Mouse (Mus musculus): ENCODE results near the gene Klf16.

Gene Klf16

GRCm38 (mm10) chr10:80549279-80549678 lies 27.8 kb downstream of the Klf16 start:
- ATAC-seq (ENCODE audit: insufficient number of reproducible peaks, low FRiP score, low TSS enrichment) = no peak

DNA sequence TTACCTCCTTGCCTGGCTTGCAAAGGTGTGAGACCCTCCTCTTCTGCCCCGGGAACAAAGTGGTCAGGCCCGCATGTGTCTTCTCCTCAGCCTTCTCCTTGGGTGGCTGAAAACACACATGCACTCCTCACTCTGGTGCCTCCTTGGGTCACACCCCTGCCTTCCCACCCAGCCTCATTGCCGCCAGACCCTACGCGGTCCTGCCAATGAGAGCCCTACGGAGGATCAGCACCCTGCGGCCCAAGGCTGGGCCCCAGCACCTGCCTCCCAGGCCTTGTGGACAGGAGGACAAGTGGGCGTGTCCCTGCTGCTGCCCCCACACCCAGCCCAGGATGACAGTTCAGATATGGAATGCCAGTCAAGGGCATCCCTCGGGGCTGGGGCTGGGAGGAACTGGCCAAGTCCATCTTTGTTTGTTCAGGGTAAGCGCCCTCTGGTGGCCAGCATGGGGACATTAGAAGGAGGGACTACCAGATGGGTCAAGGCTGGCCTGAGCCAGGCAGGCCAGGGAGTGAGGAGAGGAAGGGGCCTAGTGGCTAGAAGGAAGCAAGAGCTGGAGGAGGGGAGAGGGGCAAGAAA lies 28.6 kb downstream of the Klf16 start:
- ATAC-seq (ENCODE audit: insufficient number of reproducible peaks, low FRiP score, low TSS enrichment) = 0 out of 2 replicates have a peak, but pooled peaks have one; percentile 51

DNA sequence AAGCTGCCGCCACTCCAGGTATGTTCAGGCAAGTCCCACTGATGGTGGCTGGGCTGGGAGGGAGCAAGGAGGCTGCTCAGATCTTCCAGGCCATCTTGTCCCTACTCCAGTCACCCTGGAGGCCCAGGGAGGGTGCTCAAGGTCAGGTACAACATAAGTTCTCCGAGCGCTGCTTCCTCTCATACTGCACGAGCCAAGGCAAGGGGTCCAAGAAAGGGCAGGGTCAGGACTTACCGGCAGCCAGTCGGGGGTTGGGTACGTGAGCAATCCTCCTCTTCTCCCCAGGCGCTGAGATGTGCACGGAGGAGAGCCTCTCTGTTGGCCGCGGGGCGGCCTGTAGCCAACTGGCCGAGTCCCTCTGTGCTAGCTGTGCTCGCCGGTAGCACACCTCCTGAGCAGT lies 29.6 kb downstream of the Klf16 start:
- ATAC-seq (ENCODE audit: insufficient number of reproducible peaks, low FRiP score, low TSS enrichment) = no peak

DNA sequence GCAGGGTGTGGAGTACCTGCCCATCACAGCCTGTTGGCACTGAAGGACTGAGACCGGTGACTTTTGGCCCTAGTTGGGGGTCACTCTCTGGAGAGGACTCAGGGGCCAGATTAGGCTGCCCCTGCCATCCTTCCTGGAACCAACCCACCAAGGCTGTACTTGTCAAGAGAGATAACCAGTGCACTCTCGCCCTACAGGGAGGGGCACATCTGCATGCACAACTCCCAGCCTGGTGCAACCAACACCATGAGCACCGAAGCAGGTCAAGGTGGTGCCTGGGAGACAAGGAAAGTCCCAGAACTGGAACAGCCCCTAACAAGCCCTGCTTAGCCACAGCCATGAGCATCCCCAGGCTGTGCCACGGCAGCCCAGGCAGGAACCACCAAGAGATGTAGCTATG lies 30.2 kb downstream of the Klf16 start:
- ATAC-seq (ENCODE audit: insufficient number of reproducible peaks, low FRiP score, low TSS enrichment) = no peak

DNA sequence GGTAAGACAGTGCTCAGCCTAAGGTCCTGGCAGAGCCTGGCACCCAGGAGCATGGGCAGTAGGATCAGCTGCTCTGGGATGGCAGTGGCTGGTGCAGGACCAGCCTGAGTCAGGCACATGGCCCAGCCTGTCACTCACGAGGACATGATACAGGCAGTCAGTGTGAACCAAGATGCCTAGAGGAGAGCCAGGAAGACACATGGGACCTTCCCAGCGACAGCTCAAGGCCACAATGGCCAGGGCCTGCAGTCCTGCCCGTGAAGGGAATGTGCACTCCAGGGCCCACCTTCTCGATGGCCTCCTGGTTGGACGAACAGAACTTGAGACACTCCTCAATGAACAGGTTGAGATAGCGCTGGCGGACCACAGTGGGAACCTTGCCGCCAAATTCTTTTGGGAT lies 31.5 kb downstream of the Klf16 start:
- ATAC-seq (ENCODE audit: insufficient number of reproducible peaks, low FRiP score, low TSS enrichment) = no peak

DNA sequence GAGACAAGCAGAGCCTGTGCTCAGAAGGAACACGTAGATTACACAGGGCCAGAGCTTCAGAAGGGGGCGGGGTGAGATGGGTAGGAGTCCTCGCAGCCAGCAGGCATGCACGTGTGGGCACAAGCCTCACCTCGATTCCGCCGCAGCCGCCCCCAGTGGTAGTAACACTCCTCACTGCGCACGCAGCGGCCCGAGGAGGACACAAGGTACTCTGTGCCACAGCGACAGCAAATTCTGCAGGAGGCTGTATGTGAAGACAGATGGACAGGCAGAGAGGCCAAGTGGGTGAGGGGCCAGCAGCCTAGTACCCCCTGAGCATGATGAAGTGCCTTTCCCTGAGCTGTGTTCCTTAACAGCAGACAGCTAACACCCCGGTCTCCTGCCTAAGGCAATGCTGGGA lies 33.2 kb downstream of the Klf16 start:
- no peak for ATAC-seq (ENCODE audit: insufficient number of reproducible peaks, low FRiP score, low TSS enrichment)

- no peak for ATAC-seq (ENCODE audit: insufficient number of reproducible peaks, low FRiP score, low TSS enrichment)
These were observed 37.6 kb downstream of the Klf16 start for GRCm38 (mm10) chr10:80539493-80539892.

- ATAC-seq (ENCODE audit: insufficient number of reproducible peaks, low FRiP score, low TSS enrichment) = 0 out of 2 replicates have a peak, but pooled peaks have one; percentile 20
These were observed 38.3 kb downstream of the Klf16 start, which contains the start of gene Atp8b3 for GRCm38 (mm10) chr10:80538710-80539394. Gene Atp8b3 (minus strand): TSS chr10:80539124.

DNA sequence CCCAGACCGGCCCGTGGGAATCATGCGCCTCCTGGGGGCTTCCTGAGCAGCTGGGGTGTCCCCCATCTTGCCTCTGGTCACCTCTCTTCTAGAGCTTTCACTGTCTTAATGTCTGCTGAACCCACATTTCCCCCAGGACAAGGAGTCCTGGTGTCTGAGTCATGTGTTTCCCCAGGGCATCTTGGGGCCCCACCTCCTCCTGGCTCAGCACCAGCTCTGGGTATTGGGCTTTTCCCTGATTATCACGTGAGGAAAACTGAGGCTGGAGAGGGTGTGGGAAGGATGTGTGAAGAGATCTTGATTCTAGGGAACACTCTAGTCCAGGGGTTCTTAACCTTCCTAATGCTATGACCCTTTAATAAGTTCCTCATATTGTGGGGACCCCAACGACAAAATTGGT lies 38.9 kb downstream of the Klf16 start:
- ATAC-seq (ENCODE audit: insufficient number of reproducible peaks, low FRiP score, low TSS enrichment) = no peak

GRCm38 (mm10) chr10:80535711-80536110 lies 41.4 kb downstream of the Klf16 start:
- ATAC-seq (ENCODE audit: insufficient number of reproducible peaks, low FRiP score, low TSS enrichment) = no peak

GRCm38 (mm10) chr10:80535071-80535470 lies 42.0 kb downstream of the Klf16 start:
- ATAC-seq (ENCODE audit: insufficient number of reproducible peaks, low FRiP score, low TSS enrichment) = no peak

GRCm38 (mm10) chr10:80533704-80534103 lies 43.4 kb downstream of the Klf16 start:
- ATAC-seq (ENCODE audit: insufficient number of reproducible peaks, low FRiP score, low TSS enrichment) = no peak

DNA sequence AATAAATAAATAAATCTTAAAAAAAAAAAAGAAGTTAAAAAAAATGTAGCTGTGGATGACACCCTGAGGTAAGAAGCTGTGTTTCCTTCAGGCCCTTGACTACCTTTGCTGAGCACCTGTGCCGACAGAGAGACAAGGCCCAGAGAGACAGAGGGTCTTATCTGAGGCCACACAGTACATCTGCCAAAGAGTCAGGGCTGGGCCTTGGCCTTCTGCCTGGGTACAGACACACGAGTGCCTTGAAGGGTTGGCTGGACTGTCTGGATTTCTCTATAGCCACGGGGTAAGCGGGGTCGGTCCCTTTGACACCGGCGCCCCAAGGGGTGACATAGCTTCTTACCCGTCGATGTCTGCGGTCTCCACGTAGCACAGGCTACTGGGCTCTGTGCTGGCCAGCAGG lies 44.3 kb downstream of the Klf16 start:
- ATAC-seq (ENCODE audit: insufficient number of reproducible peaks, low FRiP score, low TSS enrichment) = no peak

DNA sequence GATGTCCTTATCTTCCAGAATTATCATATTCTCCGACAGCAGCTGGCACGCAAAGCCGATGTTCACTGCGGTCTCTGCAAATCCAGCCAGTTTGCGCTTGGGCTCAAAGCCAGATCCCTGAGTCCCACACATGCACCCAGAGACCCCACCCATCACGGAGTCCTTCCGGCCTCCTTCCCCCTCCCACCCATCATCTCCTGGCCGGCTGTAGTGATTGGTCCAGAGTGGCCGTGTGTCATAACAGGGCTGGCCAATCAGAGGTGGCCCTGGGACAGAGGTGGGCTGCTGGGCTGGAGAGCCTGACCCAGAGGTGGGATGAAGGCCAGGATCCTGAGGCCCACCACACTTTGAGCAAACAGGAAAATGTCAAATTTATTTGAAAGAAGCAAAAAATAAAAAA lies 50.9 kb downstream of the Klf16 start:
- no peak for ATAC-seq (ENCODE audit: insufficient number of reproducible peaks, low FRiP score, low TSS enrichment)

DNA sequence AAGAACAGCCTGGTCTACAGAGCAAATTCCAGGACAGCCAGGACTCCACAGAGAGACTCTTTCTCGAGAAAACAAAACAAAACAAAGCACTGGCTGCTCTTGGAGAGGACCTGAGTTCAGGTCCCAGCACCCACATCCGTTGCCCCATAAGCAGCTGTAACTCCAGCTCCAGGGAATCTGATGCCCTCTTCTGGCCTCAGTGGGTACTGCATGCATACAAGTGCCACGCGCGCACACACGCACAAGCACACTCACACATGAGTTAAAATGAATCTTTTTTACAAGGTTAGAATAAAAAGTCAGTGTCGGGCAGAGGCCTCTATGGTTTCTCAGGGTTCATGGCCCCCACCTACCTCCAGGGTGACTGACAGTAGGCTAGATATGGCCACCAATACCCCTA lies 53.8 kb downstream of the Klf16 start:
- ATAC-seq (ENCODE audit: insufficient number of reproducible peaks, low FRiP score, low TSS enrichment) = no peak

DNA sequence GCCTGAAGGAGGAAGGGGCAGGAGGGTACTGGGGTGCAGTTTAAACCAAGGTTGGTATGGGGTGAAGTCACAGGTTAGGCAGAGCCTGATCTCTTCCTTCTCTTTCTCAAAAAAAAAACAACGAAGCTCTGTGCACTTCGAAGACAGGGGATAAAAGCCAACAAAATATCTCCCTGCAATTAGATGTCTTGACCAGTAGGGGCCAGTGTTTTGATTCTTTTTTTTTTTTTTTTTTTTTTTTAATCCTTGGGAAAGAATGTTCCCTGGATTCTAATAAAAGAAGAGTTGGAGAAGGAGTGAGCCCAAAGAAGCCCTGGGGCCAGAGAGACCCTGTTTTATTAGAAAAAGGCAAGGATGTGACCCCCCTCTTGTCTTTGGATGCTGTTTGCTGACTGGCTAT lies 57.8 kb downstream of the Klf16 start:
- ATAC-seq (ENCODE audit: insufficient number of reproducible peaks, low FRiP score, low TSS enrichment) = no peak
